Mouse (Mus musculus) brain, adult 2 months (tissue): ENCODE results near the gene Agap2.
A peak's percentile ranks its signal among the peaks of the same experiment; 100 is the strongest.
"Not testable (repeated sequence)": the region's sequence is repeated elsewhere in the genome, so short reads cannot be mapped to it uniquely, and the experiment has no call there.

ENCODE experiments used
- DNase-seq: peaks from one replicate; pipeline ENCODE4 v3.0.0; 2011; ENCODE audit warnings: low read depth, low spot score

The Agap2 gene

DNA sequence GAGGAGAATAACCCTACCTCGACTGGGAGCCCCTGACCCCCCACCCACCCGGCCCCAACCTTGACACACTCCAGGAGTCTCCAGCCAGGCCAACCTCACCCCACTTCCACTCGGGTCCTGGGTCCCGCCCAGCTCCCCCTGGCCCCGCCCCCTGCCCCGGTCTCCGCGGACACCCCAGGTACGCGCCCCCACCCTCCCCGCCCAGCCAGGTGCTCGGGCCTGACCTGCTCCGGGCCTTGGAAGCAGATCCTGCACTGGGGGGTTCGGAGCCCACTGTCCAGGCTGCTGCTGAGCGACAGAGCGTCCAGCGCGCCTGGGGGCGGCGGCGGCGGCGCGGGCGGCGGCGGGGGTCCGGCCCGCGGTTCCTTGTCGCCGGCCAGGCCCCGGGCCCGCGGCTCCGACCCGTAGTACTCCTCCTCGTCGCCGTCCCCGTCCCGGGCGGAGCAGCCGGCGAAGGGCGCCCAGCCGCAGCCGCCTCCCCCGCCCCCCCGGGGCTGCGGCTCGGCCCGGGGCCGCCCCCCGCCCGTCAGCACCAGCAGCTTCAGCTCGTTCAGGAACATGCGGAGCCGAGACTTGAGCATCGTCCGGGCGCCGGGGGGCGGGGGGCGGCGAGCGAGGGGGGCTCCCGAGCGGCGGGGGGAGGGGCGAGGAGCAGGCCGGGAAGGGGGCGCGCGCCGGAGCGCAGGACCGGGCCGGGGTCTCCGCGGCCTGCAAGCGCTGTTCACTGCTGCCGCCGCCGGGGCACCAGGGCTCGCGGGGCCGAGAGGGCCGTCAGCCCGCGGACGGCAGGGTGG, 15.7 kb upstream of the Agap2 start:
- no peak for DNase-seq

DNA sequence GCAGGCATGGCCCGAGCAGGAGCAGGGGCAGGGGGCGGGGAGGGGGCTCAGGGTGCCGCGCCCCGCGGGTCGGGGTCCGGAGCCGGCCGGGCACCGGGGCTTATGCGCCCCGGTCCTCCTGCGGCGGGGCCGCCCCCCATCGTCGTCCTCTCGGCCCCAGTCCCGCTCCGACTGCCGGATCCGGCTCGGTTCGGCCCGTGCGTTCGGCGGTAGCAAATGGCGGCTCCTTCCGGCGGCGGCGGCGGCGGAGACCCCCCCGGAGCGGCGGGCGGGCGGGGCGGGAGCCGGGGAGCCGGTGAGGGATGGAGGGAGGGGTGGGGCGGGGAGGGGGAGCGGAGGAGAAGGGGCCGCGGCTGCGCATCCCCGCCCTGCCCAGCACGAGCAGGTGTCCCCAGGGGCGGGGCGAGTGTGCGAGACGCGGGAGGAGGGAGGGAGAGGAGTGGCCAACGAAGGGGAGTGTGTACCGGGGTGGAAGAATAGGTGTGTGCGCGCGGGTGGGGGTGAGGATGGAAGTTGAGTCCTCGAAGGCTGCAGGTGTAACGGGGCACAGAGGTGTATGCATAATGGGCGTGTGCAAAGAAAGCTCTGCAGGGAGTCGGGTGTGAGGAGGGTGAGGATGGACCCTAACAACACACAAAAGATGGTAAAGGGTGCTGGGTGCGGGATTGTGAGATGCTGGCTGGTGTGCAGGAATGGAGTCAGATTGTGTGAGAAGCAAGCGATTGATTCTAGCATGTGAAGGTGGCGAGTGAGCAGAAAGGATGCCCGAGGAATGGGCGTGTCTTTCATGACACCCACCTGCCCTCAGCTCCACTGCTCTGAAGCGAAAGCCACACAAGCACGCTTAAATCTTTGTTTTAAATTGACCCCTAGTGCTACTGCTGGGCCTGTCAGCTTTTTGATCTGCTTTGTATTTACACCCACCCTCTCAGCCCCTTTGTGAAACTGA, 14.8 kb upstream of the Agap2 start, which contains the start of gene March9:
March9 (minus strand) TSS at position 217 of the 949 bp plus-strand sequence.
- DNase-seq, result peak; percentile 94

DNA sequence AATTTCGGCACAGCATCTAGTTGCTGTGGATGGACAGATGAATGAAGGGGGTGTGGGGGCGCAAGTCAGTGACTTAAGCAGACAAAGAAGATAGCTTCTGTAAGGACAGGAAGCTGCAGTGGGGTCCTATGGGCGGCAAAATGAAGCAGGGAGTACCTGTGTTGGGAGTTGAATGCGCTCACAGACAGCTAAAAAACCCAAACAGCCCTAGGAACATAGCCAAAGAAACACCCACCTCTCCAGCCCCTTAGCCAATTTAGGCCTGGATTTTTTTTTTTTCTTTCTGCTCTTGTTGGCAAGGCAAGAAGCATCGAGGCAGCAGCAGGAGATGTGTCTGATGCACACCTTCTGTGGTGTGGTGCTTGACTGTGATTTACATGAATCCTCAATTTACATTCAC, 14.0 kb upstream of the Agap2 start:
- DNase-seq, result no peak

GRCm38 (mm10) chr10:127061513-127061912, 13.6 kb upstream of the Agap2 start:
- DNase-seq, result no peak

DNA sequence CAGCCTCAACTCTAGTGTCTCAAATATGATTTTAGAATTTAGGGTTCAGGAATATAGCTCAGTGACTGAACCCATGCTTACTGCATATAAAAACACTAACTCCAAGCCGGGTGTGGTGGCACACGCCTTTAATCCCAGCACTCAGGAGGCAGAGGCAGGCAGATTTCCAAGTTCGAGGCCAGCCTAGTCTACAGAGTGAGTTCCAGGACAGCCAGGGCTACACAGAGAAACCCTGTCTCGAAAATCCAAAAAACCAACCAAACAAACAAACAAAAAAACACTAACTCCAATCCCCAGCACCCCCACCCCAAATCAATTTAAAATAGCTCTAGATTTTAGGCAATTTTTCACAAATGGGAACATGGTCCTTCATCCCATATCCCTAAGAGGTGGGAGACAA, 13.0 kb upstream of the Agap2 start:
- DNase-seq, result not testable (repeated sequence)

GRCm38 (mm10) chr10:127062503-127062902, 12.6 kb upstream of the Agap2 start:
- no peak for DNase-seq

DNA sequence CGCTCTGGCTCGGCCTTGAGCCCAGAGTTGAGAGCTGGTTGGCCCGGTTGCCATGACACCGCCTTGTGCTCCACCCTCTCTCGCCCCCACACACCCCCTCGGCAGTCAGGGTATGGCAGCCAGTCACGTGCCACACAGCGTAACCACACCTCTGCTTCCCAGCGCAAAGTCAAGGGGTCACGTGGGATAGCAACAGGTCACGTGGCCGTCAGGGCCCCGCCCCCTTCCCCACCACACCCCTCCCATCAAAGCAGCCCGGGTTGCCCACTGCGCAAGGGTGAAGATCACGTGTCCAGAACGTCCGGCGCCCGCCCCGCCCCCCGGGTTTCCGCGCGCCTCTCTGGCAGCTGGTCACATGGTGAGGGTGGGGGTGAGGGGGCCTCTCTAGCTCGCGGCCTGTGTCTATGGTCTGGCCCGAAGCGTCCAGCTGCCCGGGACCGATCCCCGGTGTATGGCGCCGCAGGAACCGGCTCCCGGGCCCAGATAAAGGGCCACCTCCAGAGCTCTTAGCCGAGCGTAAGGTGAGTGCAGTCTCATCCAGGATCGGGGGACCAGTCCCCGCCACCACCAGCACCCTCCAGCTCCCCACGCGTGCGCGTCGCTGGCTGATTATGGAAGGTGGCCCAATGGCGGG, 11.7 kb upstream of the Agap2 start, which contains the start of gene Cdk4:
Cdk4 (plus strand) TSS at position 296 of the 634 bp plus-strand sequence.
- peak; percentile 100 for DNase-seq

DNA sequence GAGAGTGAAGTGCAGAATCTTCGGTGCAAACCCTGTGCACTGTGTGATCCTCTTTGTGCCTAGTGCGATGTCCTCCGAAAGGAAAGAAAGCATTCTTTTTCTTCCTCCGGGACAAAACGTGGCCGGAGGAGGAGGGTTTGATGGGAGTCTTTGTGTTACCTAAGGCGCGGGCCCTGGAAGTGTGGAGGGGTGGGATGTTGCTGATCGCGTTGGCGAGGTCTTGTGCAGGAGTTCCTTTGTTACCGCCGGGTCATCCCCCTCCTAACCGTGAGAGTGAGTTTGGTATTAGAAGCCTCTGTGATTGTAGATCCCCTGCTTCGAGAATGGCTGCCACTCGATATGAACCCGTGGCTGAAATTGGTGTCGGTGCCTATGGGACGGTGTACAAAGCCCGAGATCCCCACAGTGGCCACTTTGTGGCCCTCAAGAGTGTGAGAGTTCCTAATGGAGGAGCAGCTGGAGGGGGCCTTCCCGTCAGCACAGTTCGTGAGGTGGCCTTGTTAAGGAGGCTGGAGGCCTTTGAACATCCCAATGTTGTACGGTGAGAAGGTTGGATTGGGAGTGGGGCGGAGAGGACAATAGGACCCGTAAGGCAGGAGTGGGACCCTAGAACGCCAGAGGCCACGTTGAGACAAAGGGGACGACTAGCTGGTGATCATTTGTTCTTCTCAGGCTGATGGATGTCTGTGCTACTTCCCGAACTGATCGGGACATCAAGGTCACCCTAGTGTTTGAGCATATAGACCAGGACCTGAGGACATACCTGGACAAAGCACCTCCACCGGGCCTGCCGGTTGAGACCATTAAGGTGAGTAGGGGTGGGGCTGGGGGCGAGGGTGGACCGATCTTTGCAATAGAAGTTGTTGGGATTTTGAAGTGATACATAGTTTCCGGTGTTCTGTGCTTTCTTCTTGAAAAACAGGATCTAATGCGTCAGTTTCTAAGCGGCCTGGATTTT, 10.9 kb upstream of the Agap2 start:
- DNase-seq, result no peak

GRCm38 (mm10) chr10:127065981-127066380, 9.1 kb upstream of the Agap2 start:
- no peak for DNase-seq

DNA sequence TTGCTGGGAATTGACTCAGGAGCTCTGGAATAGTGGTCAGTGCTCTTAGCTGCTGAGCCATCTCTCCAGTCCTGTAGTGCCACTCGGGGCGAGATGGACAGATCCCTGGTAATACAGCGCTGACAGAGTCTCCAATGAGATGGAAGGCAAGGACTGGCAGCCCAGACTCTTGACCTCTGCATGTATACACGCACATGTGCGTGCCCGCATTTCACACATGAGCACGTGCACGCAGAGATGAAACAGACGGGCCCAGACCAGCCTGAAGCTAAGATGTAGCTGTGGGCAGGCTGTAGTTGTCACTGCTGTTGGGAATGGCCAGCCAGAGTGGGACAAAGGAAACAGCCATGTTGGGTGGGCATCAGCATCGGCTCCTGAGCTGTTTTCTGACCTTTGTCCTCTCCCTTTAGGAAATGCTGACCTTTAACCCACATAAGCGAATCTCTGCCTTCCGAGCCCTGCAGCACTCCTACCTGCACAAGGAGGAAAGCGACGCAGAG, 8.5 kb upstream of the Agap2 start:
- DNase-seq, result no peak

DNA sequence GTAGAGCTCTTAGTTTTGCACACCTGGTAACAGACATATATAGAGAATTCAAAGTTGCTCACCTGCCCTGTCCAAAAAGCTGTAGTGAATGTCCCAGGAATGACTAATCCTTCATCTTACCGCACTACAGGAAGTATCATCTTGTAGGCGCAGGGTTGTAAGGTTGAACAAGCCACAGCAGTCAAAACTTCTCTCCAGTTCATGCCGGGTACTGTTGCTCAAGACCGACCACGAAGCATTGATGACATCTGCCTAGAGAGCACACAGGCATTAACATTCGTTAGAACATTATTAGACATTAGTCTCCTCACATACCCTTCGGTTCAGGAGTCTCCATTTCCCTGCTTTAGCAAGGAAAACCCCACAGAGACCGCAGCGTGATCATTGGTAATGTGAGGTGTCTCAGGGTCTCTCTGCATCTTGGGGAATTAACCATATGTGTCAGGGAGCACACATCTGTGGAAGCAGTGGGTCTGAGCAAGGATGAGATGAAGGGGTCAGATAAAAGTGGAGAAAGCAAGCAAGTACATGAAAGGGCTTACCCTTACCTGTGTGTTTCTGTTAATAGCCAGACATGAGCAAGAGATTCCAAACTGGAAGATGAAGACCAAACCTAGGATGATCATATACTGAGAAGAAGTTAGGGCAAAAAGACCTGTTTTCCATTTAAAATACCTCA, 6.6 kb upstream of the Agap2 start:
- DNase-seq, result no peak

DNA sequence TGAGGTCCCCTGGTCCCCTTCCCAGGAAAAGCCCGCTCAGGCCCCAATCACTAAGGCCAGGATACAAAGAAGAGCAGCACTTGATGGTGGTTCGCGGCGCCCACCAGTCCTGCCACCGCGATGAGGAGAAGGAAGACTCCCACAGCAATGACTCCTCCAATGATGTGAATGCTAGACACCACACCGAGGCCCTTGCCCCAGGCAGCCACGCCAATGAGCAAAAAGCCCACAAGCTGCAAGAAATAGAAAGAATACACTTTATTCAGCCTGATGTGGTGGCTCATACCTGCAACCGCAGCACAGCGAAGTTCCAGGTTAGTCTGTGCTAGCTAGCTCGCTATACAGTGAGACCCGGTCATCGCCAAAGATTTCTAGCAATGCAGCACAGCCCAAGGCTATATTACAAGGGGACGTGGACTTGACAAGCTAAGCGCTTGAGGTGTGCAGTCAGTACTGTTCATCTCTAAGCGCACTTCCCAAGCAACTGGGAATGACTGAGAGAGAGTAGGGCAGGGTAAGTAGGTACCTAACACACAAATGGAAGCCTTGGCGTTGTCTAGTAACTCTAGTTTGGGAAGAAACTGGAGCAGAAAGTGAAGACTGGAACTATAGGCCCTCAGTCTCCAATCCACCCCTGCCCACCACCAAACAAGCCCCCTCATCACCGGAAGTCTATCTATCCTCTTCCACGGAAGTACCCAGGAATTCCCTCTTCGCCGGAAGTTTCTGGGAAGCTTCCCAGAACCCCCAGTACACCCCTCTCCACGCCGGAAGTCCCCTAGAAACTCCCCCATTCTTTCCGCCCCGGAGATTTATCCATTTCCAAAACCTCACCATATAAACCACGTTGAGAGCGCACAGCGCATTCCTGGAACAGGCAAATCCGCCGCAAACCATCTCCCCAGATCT, 5.5 kb upstream of the Agap2 start:
- DNase-seq, result no peak

GRCm38 (mm10) chr10:127070190-127071121, 4.6 kb upstream of the Agap2 start, which contains the start of gene Tspan31:
Gene Tspan31, minus strand, starts transcription at chr10:127070264.
- DNase-seq, result peak; percentile 100

- DNase-seq, result no peak
These were observed 3.9 kb upstream of the Agap2 start for GRCm38 (mm10) chr10:127071203-127071602.

GRCm38 (mm10) chr10:127072270-127072669, 2.8 kb upstream of the Agap2 start:
- not testable (repeated sequence) for DNase-seq

GRCm38 (mm10) chr10:127072969-127073368, 2.1 kb upstream of the Agap2 start:
- DNase-seq, result not testable (repeated sequence)

DNA sequence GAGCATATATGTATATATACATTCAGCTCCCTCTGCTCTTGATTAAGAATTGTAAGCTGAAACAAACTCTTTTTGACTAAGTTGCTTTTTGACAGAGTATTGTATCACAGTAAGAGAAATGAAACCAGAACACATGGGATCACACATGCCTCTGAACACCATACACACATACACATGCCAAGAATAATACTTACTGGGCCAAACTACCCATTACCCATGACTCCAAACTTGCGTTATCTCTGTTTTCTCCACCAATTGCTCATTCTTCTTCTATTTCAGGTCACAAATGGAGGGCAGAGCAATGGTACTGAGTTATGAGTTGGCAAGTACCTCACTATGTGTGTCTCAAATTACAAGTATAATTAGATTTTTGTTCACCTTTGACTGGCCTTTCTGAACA, 1.1 kb upstream of the Agap2 start:
- DNase-seq, result no peak

- no peak for DNase-seq
These were observed 567 bp downstream of the Agap2 start for GRCm38 (mm10) chr10:127075651-127076050.
